Mouse (Mus musculus) kidney, adult 2 months (tissue): ENCODE measurements around the gene Meis1. TPM values are rescaled to one million over a fixed set of nuclear protein-coding genes. Genes with fewer than 3 reads are reported as not detected.

Experiments used
- DNase-seq: peaks from one replicate; pipeline ENCODE4 v3.0.0; 2021
- H3K27ac ChIP-seq: fragments of 200-500 bp; 2 replicates; pipeline ENCODE4 v1.5.1; 2012; ENCODE audit warnings: low read depth, low read length, control low read depth, inconsistent platforms; ENCODE audit not compliant: insufficient read depth
- H3K27me3 ChIP-seq: fragments of 200-500 bp; replicated peaks from 2 replicates; pipeline ENCODE4 v1.6.1; 2012; ENCODE audit warnings: mild to moderate bottlenecking, moderate library complexity, low read length, inconsistent platforms; ENCODE audit not compliant: control insufficient read depth, insufficient read depth
- H3K36me3 ChIP-seq: fragments of 200-500 bp; 2 replicates; pipeline ENCODE4 v1.6.1; 2012; ENCODE audit warnings: mild to moderate bottlenecking, moderate library complexity, low read length, inconsistent platforms; ENCODE audit not compliant: control insufficient read depth, insufficient read depth
- H3K4me1 ChIP-seq: fragments of 200-500 bp; 2 replicates; pipeline ENCODE4 v1.6.1; 2011; ENCODE audit warnings: low read length; ENCODE audit not compliant: control insufficient read depth, insufficient read depth
- H3K4me3 ChIP-seq: fragments of 200-500 bp; 2 replicates; pipeline ENCODE4 v1.5.1; 2011; ENCODE audit warnings: mild to moderate bottlenecking, low read depth, low read length, control low read depth; ENCODE audit not compliant: insufficient read depth
- CTCF ChIP-seq: fragments of 200-500 bp; conservative IDR thresholded peaks from 2 replicates; pipeline ENCODE4 v1.5.1; 2011; ENCODE audit warnings: low read depth, mild to moderate bottlenecking, control low read depth, low read length, moderate library complexity, mixed read lengths; ENCODE audit not compliant: insufficient read depth, insufficient read length
- POLR2A ChIP-seq: fragments of 200-500 bp; IDR thresholded peaks from one replicate; pipeline ENCODE4 v1.6.1; 2011; ENCODE audit warnings: low read depth, low read length, control low read depth
- WGBS: fragments of 180-500 bp; shearing (Covaris S2); methylation state at CpG from one replicate; pipeline ENCODE4 v1.1.7; 2018; 5-methylcytosine and 5-hydroxymethylcytosine counted together
- polyA plus RNA-seq: library from polyadenylated mRNA; depleted of rRNA; stranded (reverse); fragments of >200 nt; gene quantifications from 2 replicates; pipeline ENCODE4 v1.2.3, GENCODE M21; 2012

The Meis1 gene
- polyA plus RNA-seq, 1 experiment, result 6.2 TPM

DNA sequence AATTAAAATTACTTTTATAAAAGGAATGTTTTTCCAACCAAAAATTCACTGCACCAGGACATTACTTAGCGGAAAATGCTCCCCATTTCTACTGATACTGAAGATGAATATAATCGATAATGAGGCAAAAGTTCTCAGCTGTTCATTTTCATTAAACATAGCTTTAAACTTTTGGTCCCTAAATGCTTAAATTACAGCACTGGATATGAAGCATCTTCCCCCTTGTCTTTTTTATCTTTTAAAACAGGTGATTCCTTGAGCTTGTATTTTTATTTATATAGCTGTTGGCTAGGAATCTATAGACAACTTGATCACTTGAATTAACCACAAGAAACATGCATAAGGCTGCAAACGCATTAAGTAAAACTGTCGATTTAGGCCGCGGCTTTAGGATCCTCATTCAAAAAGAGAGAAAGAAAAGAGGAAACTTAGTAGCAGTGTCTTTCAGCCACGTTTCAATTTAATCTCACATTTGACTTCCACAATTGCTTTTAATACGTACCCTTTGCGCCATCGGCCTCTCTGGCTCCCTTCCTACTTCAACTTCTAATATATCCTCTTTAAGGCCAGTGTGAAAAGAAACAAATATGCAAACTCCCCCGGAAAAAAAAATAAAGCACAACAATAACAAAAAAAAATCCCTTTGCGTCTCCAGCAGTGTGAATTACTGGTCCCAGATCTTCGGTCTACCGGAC is 919 bp downstream of the Meis1 start:
- 21% methylated on average over 14 of the region's 14 CpGs for WGBS
- H3K27ac ChIP-seq, result no peak overlapping the region; the same call in 1 of the 2 replicates

GRCm38 (mm10) chr11:19017262-19017661 is 1.5 kb downstream of the Meis1 start:
- H3K4me1 ChIP-seq, result no peaks in the 10 kb centered on the region
- DNase-seq, result no peak
- 53% methylated on average over 1 of the region's 1 CpGs for WGBS
- H3K27ac ChIP-seq, result no peak overlapping the region
- TF ChIP-seq POLR2A (no peak), CTCF (no peak)
- H3K4me3 ChIP-seq, result no peak overlapping the region
- no peaks in the 10 kb centered on the region for H3K36me3 ChIP-seq
- no peaks in the 10 kb centered on the region for H3K27me3 ChIP-seq

More for the DNA sequence above, 919 bp downstream of the Meis1 start:
- TF ChIP-seq CTCF (no peak), POLR2A (no peak)
- no peaks in the 10 kb centered on the region for H3K4me1 ChIP-seq
- peak overlapping the region; percentile 66 for H3K4me3 ChIP-seq
- H3K27me3 ChIP-seq, result no peaks in the 10 kb centered on the region
- no peak for DNase-seq
- no peaks in the 10 kb centered on the region for H3K36me3 ChIP-seq

- TF ChIP-seq CTCF (no peak), POLR2A (no peak)
- WGBS, result 27% methylated on average over 10 of the region's 10 CpGs
- DNase-seq, result no peak
Measured at GRCm38 (mm10) chr11:19016481-19017220, 2.1 kb downstream of the Meis1 start.

GRCm38 (mm10) chr11:19015731-19016461 is 2.9 kb downstream of the Meis1 start:
- peak overlapping the region; percentile 13 for H3K4me3 ChIP-seq
- H3K36me3 ChIP-seq, result no peaks in the 10 kb centered on the region
- no peaks in the 10 kb centered on the region for H3K27me3 ChIP-seq
- no peaks in the 10 kb centered on the region for H3K4me1 ChIP-seq
- WGBS, result 37% methylated on average over 37 of the region's 37 CpGs
- TF ChIP-seq POLR2A (no peak), CTCF (no peak)
- H3K27ac ChIP-seq, result no peak overlapping the region
- DNase-seq, result no peak

More at GRCm38 (mm10) chr11:19016481-19017220, 2.1 kb downstream of the Meis1 start:
- Histone ChIP-seq H3K27ac (peak overlapping the region; percentile 10; the same call in 1 of the 2 replicates), H3K27me3 (no peaks in the 10 kb centered on the region), H3K4me1 (no peaks in the 10 kb centered on the region), H3K4me3 (peak overlapping the region; percentile 50), H3K36me3 (no peaks in the 10 kb centered on the region)

DNA sequence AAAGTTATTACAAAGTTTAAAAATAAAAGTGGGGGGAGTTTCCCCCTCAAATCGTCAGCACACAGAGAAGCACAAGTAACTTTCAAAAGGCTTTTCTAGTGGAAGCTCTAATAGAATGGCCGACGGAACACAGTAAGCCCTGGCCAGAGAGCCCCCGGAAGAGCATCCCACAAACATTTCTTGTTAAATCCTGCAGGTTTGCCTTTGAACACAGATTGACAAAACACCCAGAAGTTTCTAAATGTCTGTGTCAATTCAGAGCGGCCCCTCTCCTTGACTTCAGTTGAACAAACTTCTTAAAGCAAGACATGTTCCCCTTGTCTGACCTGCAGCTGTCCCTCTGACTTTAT is 3.4 kb downstream of the Meis1 start:
- no peak overlapping the region for H3K27ac ChIP-seq
- no peaks in the 10 kb centered on the region for H3K4me1 ChIP-seq
- 42% methylated on average over 5 of the region's 5 CpGs for WGBS
- H3K27me3 ChIP-seq, result no peaks in the 10 kb centered on the region
- no peaks in the 10 kb centered on the region for H3K36me3 ChIP-seq
- TF ChIP-seq CTCF, result no peak
- no peak for TF ChIP-seq POLR2A
- DNase-seq, result no peak
- H3K4me3 ChIP-seq, result peak overlapping the region; percentile 13

DNA sequence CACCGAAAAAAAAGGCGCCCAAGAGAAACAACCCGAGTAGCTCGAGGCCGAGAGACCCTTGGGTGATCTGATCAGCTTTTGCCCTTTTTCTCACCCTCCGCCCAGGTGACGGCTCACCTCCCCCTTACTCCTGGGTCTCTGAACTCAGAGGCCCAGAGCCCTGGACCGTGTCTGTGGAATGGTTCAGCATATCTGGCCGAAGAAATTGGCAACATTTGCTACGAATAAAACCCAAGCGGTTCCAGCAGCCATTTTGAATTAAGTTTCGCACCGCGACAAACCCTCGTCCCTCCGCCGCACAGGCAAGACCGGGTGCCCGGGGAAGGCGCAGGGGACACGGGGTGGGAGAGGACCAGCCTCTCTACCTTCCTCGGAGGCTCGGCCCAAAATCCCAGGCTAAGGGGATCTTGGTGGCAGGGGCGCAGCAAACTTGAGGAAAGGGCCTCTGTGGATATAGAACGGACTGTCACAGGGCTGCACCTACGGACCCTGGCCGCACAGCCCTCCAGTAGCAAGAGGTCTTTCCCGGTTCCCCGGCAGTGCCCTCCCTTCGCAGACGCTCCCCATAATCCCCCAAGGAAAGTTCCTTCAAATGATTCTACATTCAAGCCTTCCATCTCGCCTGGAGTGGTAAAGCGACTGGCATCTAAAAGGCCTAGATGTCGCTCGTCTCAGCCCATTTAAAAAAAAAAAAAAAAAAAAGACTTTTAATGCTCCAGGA is 4.2 kb downstream of the Meis1 start:
- Histone ChIP-seq H3K27me3 (no peaks in the 10 kb centered on the region), H3K36me3 (no peaks in the 10 kb centered on the region), H3K4me3 (peak overlapping the region; percentile 23), H3K4me1 (no peaks in the 10 kb centered on the region), H3K27ac (no peak overlapping the region)
- no peak for TF ChIP-seq POLR2A
- TF ChIP-seq CTCF, result no peak
- WGBS, result 35% methylated on average over 35 of the region's 35 CpGs
- DNase-seq, result no peak

DNA sequence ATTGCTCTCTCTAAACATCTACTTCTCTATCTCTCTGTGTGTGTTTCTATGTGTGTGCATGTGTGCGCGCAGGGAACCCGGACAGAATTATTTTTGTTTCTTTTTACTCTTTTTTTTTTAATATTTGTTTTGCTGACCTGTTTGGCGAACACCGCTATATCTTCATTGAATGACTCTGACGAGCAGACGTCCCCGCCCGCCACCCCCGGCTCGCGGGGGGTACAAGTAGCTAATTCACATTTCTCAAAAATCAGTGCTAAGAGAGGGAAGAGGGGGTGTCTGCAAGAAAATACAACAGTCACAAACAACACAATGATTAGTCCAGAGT is 4.7 kb downstream of the Meis1 start:
- Histone ChIP-seq H3K4me3 (peak overlapping the region; percentile 23; the same call in 1 of the 2 replicates), H3K27me3 (no peaks in the 10 kb centered on the region), H3K27ac (no peak overlapping the region), H3K36me3 (no peaks in the 10 kb centered on the region), H3K4me1 (no peaks in the 10 kb centered on the region)
- TF ChIP-seq POLR2A, result no peak
- no peak for TF ChIP-seq CTCF
- DNase-seq, result no peak
- 48% methylated on average over 12 of the region's 12 CpGs for WGBS
